Mouse (Mus musculus) MEL (cell line): Measurements from ENCODE around the gene Kcnip2. TPM values are rescaled to one million over a fixed set of nuclear protein-coding genes. Genes with fewer than 3 reads are reported as not detected.

Experiments used
- DNase-seq: peaks from one replicate; pipeline ENCODE4 v3.0.0; 2011; ENCODE audit warnings: low read depth, low spot score
- H3K27ac ChIP-seq: 2 replicates; pipeline ENCODE4 v1.5.1; 2012; ENCODE audit warnings: low read depth, mild to moderate bottlenecking, control low read depth, low read length, moderate library complexity; ENCODE audit not compliant: control insufficient read depth
- H3K27me3 ChIP-seq, 2 experiments: fragments of 150-350 bp in 1 of 2; sonication (generic) in 1 of 2; 2 replicates each; pipeline ENCODE4 v1.6.1; 2012; ENCODE audit warnings: low read length in 2 of 2, mild to moderate bottlenecking in 2 of 2, improper control_type of control experiment in 1 of 2, moderate library complexity in 1 of 2; ENCODE audit not compliant: insufficient read depth in 2 of 2, control insufficient read depth in 1 of 2
- H3K36me3 ChIP-seq, 2 experiments: 2 replicates each; pipeline ENCODE4 v1.6.1; 2012 to 2014; ENCODE audit warnings: low read length in 2 of 2, improper control_type of control experiment in 1 of 2, inconsistent platforms in 1 of 2, mild to moderate bottlenecking in 1 of 2; ENCODE audit not compliant: insufficient read depth in 2 of 2, control insufficient read depth in 1 of 2
- H3K4me1 ChIP-seq, 2 experiments: fragments of 150-350 bp in 1 of 2; sonication (generic) in 1 of 2; 2 replicates each; pipeline ENCODE4 v1.6.1; 2012; ENCODE audit warnings: low read length in 2 of 2, improper control_type of control experiment in 1 of 2, mild to moderate bottlenecking in 1 of 2; ENCODE audit not compliant: insufficient read depth in 2 of 2, control insufficient read depth in 1 of 2
- H3K4me3 ChIP-seq, 2 experiments: fragments of 150-350 bp in 1 of 2; sonication (generic) in 1 of 2; 2 replicates each; pipeline ENCODE4 v1.5.1; 2012; ENCODE audit warnings: low read depth in 2 of 2, low read length in 2 of 2, mild to moderate bottlenecking in 2 of 2, moderate library complexity in 2 of 2, control low read depth in 1 of 2, improper control_type of control experiment in 1 of 2; ENCODE audit not compliant: control insufficient read depth in 1 of 2, insufficient read depth in 1 of 2
- H3K79me2 ChIP-seq: 2 replicates; pipeline ENCODE4 v1.6.1; 2012; ENCODE audit warnings: mild to moderate bottlenecking, low read length, moderate library complexity; ENCODE audit not compliant: control insufficient read depth, poor library complexity, insufficient read depth
- H3K9ac ChIP-seq: 2 replicates; pipeline ENCODE4 v1.6.1; 2012; ENCODE audit warnings: low read depth, mild to moderate bottlenecking, control low read depth, low read length, moderate library complexity; ENCODE audit not compliant: control insufficient read depth, poor library complexity, severe bottlenecking
- H3K9me3 ChIP-seq: fragments of 150-350 bp; sonication (generic); replicated peaks from 2 replicates; pipeline ENCODE4 v1.6.1; 2012; ENCODE audit warnings: mild to moderate bottlenecking, low read length, improper control_type of control experiment, moderate library complexity; ENCODE audit not compliant: insufficient read depth
- BHLHE40 ChIP-seq: IDR thresholded peaks from 2 replicates; pipeline ENCODE4 v1.6.1; 2012; ENCODE audit warnings: low read depth, mild to moderate bottlenecking, inconsistent platforms, low read length, improper control_type of control experiment, borderline replicate concordance
- CHD1 ChIP-seq: IDR thresholded peaks from 2 replicates; pipeline ENCODE4 v1.6.1; 2012; ENCODE audit warnings: low read depth, mild to moderate bottlenecking, inconsistent platforms, low read length, improper control_type of control experiment
- CTCF ChIP-seq, 3 experiments: IDR thresholded peaks in 2 of 3; conservative IDR thresholded peaks in 1 of 3; 2 replicates each; pipeline ENCODE4 v1.5.1; 2011 to 2012; ENCODE audit warnings: low read length in 3 of 3, low read depth in 2 of 3, mild to moderate bottlenecking in 2 of 3, improper control_type of control experiment in 1 of 3, inconsistent platforms in 1 of 3, mixed read lengths in 1 of 3, moderate library complexity in 1 of 3; ENCODE audit not compliant: control insufficient read depth in 1 of 3, insufficient read depth in 1 of 3, poor library complexity in 1 of 3, severe bottlenecking in 1 of 3
- ELF1 ChIP-seq: IDR thresholded peaks from 2 replicates; pipeline ENCODE4 v1.6.1; 2014; ENCODE audit warnings: low read depth, mild to moderate bottlenecking, inconsistent platforms, low read length, improper control_type of control experiment, moderate library complexity
- EP300 ChIP-seq, 2 experiments: IDR thresholded peaks; 2 replicates each; pipeline ENCODE4 v1.6.1; 2011; ENCODE audit warnings: improper control_type of control experiment in 2 of 2, low read length in 2 of 2, low read depth in 1 of 2, mild to moderate bottlenecking in 1 of 2
- ETS1 ChIP-seq: IDR thresholded peaks from 2 replicates; pipeline ENCODE4 v1.6.1; 2012; ENCODE audit warnings: low read depth, mild to moderate bottlenecking, inconsistent platforms, low read length, improper control_type of control experiment, moderate library complexity
- MAX ChIP-seq: IDR thresholded peaks from 2 replicates; pipeline ENCODE4 v1.6.1; 2011; ENCODE audit warnings: low read length, improper control_type of control experiment
- MXI1 ChIP-seq: IDR thresholded peaks from 2 replicates; pipeline ENCODE4 v1.6.1; 2011; ENCODE audit warnings: mild to moderate bottlenecking, low read depth, low read length, improper control_type of control experiment
- MYB ChIP-seq: IDR thresholded peaks from 2 replicates; pipeline ENCODE4 v1.6.1; 2011; ENCODE audit warnings: mild to moderate bottlenecking, low read depth, low read length, improper control_type of control experiment
- MYC ChIP-seq: IDR thresholded peaks from 2 replicates; pipeline ENCODE4 v1.6.1; 2011; ENCODE audit warnings: low read depth, mild to moderate bottlenecking, low read length, improper control_type of control experiment, moderate library complexity
- POLR2A ChIP-seq, 2 experiments: IDR thresholded peaks; 2 replicates each; pipeline ENCODE4 v1.6.1; 2011 to 2012; ENCODE audit warnings: low read length in 2 of 2, mild to moderate bottlenecking in 2 of 2, control low read depth in 1 of 2, improper control_type of control experiment in 1 of 2, low read depth in 1 of 2, moderate library complexity in 1 of 2; ENCODE audit not compliant: control insufficient read depth in 1 of 2, insufficient read depth in 1 of 2, poor library complexity in 1 of 2
- RAD21 ChIP-seq: IDR thresholded peaks from 2 replicates; pipeline ENCODE4 v1.6.1; 2011; ENCODE audit warnings: mild to moderate bottlenecking, low read depth, low read length, improper control_type of control experiment
- RCOR1 ChIP-seq: IDR thresholded peaks from 2 replicates; pipeline ENCODE4 v1.6.1; 2012; ENCODE audit warnings: low read depth, mild to moderate bottlenecking, inconsistent platforms, low read length, improper control_type of control experiment
- TAL1 ChIP-seq: IDR thresholded peaks from 2 replicates; pipeline ENCODE4 v1.6.1; 2012; ENCODE audit warnings: mild to moderate bottlenecking, inconsistent platforms, low read length, moderate library complexity, mixed read lengths
- TCF12 ChIP-seq: IDR thresholded peaks from 2 replicates; pipeline ENCODE4 v1.6.1; 2014; ENCODE audit warnings: low read depth, mild to moderate bottlenecking, inconsistent platforms, low read length, improper control_type of control experiment, moderate library complexity
- ZMIZ1 ChIP-seq: IDR thresholded peaks from 2 replicates; pipeline ENCODE4 v1.6.1; 2012; ENCODE audit warnings: low read depth, mild to moderate bottlenecking, inconsistent platforms, low read length, improper control_type of control experiment, moderate library complexity
- ZNF384 ChIP-seq: IDR thresholded peaks from 2 replicates; pipeline ENCODE4 v1.6.1; 2012; ENCODE audit warnings: low read depth, mild to moderate bottlenecking, inconsistent platforms, low read length, improper control_type of control experiment
- polyA plus RNA-seq, 2 experiments: library from polyadenylated mRNA; stranded (reverse) in 1 of 2; unstranded in 1 of 2; fragments of >175 nt in 1 of 2; fragments of >200 nt in 1 of 2; gene quantifications; 2 replicates each; pipeline versions ENCODE4 v1.2.1 to v1.2.4; 2012; ENCODE audit warnings: low replicate concordance in 2 of 2, low read depth in 1 of 2; ENCODE audit not compliant: insufficient read length in 2 of 2, insufficient read depth in 1 of 2, missing spikeins in 1 of 2
- total RNA-seq: library from RNA; depleted of rRNA; stranded (reverse); fragments of 300-350 nt; gene quantifications from 2 replicates; pipeline ENCODE4 v1.2.3, GENCODE M21; 2012

The Kcnip2 gene
- total and polyA plus RNA-seq, 3 experiments: 0.14 TPM; not detected in 2

- 0 out of 2 replicates have a peak, but pooled peaks have one; percentile 61 for TF ChIP-seq ZMIZ1
- peak; percentile 53 for TF ChIP-seq TCF12
- peak; percentile 94 for TF ChIP-seq ELF1
Measured at GRCm38 (mm10) chr19:45783181-45783932, 32.5 kb downstream of the Kcnip2 start, which contains the start of gene Mgea5 (continued).

GRCm38 (mm10) chr19:45782315-45783001 lies 33.4 kb downstream of the Kcnip2 start:
- peak overlapping the region; percentile 93 for H3K27ac ChIP-seq
- H3K4me3 ChIP-seq: peak overlapping the region; percentile 70 to 98
- TF ChIP-seq BHLHE40: peak; percentile 43; the same call in 1 of the 2 replicates
- no peak for TF ChIP-seq MYB
- 0 out of 2 replicates have a peak, but pooled peaks have one; percentile 30 for TF ChIP-seq MAX
- peak; percentile 57 for TF ChIP-seq RCOR1
- TF ChIP-seq EP300 (IDR thresholded peaks at IDR 0.05; ENCODE audit: low read depth in 1 of 2, low read length in 2 of 2): 0 out of 4 replicates have a peak, but pooled peaks of 1 of the 2 experiments have one; percentile 1
- no peak for TF ChIP-seq RAD21
- peak; percentile 64; the same call in 1 of the 2 replicates for TF ChIP-seq ZNF384
- TF ChIP-seq TAL1: no peak
- TF ChIP-seq MXI1: peak; percentile 72
- TF ChIP-seq MYC: no peak
- H3K9me3 ChIP-seq: no peaks in the 10 kb centered on the region
- peak overlapping the region; percentile 97 for H3K9ac ChIP-seq
- H3K36me3 ChIP-seq: peaks cover 8 to 22% of the 10 kb centered on the region in 2 experiments
- H3K27me3 ChIP-seq: no peaks in the 10 kb centered on the region
- peaks cover 16 to 23% of the 10 kb centered on the region in 2 experiments for H3K4me1 ChIP-seq
- H3K79me2 ChIP-seq: peaks cover 36% of the 10 kb centered on the region
- peak; percentile 89 for DNase-seq

GRCm38 (mm10) chr19:45781676-45782075 lies 34.2 kb downstream of the Kcnip2 start:
- Histone ChIP-seq H3K4me1 (peaks cover 16 to 23% of the 10 kb centered on the region in 2 experiments), H3K9me3 (no peaks in the 10 kb centered on the region), H3K9ac (peak overlapping the region; percentile 10; the same call in 1 of the 2 replicates), H3K27ac (no peak overlapping the region), H3K36me3 (peaks cover 14 to 22% of the 10 kb centered on the region in 2 experiments), H3K79me2 (peaks cover 36% of the 10 kb centered on the region), H3K27me3 (no peaks in the 10 kb centered on the region), H3K4me3 (peak overlapping the region; percentile 25 to 70)
- no peak for DNase-seq
- TF ChIP-seq POLR2A (IDR thresholded peaks at IDR 0.05; ENCODE audit: control insufficient read depth in 1 of 2, insufficient read depth in 1 of 2, low read depth in 1 of 2, low read length in 2 of 2, poor library complexity in 1 of 2) (no peak), ETS1 (0 out of 2 replicates have a peak, but pooled peaks have one; percentile 5), CTCF (IDR thresholded peaks at IDR 0.05 in 2 of 3, conservative IDR thresholded peaks at IDR 0.05 in 1 of 3; ENCODE audit: control insufficient read depth in 1 of 3, insufficient read depth in 1 of 3, low read depth in 2 of 3, low read length in 3 of 3, poor library complexity in 1 of 3, severe bottlenecking in 1 of 3) (peak in 2 of 3 experiments; percentile 12 to 22; a peak in 3 of 6 replicates), CHD1 (0 out of 2 replicates have a peak, but pooled peaks have one; percentile 22)
